Mouse (Mus musculus): ENCODE results near the gene Nkx2-5.

DNA sequence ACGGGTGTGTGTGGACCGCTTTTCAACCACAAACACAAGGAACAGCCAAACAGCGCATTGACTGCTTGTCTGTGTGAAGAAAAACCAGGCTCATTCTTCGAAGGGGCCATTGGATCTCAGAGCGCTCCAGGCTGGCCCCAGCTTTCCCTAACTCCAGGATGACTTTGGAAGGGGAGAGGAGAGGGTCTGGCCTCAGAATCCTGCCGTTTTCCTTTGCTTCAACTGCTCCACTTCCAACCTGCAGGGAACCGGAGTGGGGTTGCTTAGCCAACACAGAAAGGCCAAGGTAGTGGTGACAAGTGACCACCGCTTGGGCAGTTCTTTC is 6.3 kb upstream of the Nkx2-5 start:
- no peak for TF ChIP-seq CTCF (IDR thresholded peaks at IDR 0.05; ENCODE audit: extremely low read depth, insufficient read length, insufficient replicate concordance, low read depth, low read length)
- TF ChIP-seq POLR2A (IDR thresholded peaks at IDR 0.05; ENCODE audit: low read depth, low read length) = no peak
